In the genomic region with DNA sequence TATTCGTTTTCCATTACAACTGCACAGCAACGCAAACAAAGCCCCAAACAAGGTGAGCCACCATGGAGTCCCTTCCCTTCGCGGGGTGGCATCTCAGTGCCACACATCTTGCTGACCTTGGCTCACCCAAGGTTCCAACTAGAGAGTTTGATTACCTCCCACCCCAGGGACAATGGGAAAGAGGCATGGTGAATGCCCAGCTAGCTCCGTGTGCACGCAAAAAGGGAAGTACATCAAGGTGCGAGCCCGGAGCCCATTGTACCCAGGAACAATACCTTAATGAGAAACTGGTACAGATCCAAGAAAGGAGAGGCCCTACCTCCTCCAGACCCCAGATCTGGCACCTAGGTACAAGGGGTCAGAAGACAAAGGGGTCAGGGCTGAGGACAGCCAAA, we compare ENCODE assay signal across 9 mouse cellular contexts. TPM values are rescaled to one million over a fixed set of nuclear protein-coding genes. Genes with fewer than 3 reads are reported as not detected.
DNase-seq lines count a peak whose midpoint lies in the region; ATAC-seq lines count a peak whose summit lies in the region.
"Had no signal": no experiment of that assay in that cellular context is flagged by ENCODE, and none has a peak within 500 bp of the region (broad histone marks: within the 10 kb centered on the region; RNA-seq: fewer than 3 reads in every experiment).

No protein-coding gene starts in this region.

- no peak for ATAC-seq in liver, embryonic 11.5 days (replicated peaks; ENCODE audit: low FRiP score)
- no peak for ATAC-seq in forebrain, embryonic 16.5 days
- ATAC-seq in limb, embryonic 13.5 days (ENCODE audit: low FRiP score, low read depth), result no peak

- H3K9ac ChIP-seq in liver, embryonic 11.5 days (ENCODE audit: low read depth, low read length), result no peak overlapping the region
- H3K9ac ChIP-seq in forebrain, embryonic 16.5 days (replicated peaks; ENCODE audit: low read depth, low read length), result no peak overlapping the region
- H3K9ac ChIP-seq in limb, embryonic 13.5 days, result no peak overlapping the region
- H3K9ac ChIP-seq: lung, embryonic 15.5 days had no signal

- peaks cover 6% of the 10 kb centered on the region; the same call in 1 of the 2 replicates for H3K27me3 ChIP-seq in liver, embryonic 11.5 days (replicated peaks; ENCODE audit: control insufficient read depth, insufficient read depth, low read length)
- H3K27me3 ChIP-seq in forebrain, embryonic 16.5 days (replicated peaks; ENCODE audit: control insufficient read depth, insufficient read depth, low read length), result no peaks in the 10 kb centered on the region
- no peaks in the 10 kb centered on the region for H3K27me3 ChIP-seq in limb, embryonic 13.5 days
- H3K27me3 ChIP-seq in splenic B cell, adult 2 months (ENCODE audit: control insufficient read depth, insufficient read depth, low read length, poor library complexity, severe bottlenecking), result no peaks in the 10 kb centered on the region

- WGBS in liver, embryonic 11.5 days, result 31% methylated on average over 8 of the region's 8 CpGs
- WGBS in forebrain, embryonic 16.5 days, result 6% methylated on average over 8 of the region's 8 CpGs
- 28% methylated on average over 8 of the region's 8 CpGs for WGBS in limb, embryonic 13.5 days

- H3K9me3 ChIP-seq in liver, embryonic 11.5 days (ENCODE audit: control insufficient read depth, low read length), result no peaks in the 10 kb centered on the region
- H3K9me3 ChIP-seq in forebrain, embryonic 16.5 days (ENCODE audit: control insufficient read depth, low read length), result no peaks in the 10 kb centered on the region
- H3K9me3 ChIP-seq in limb, embryonic 13.5 days, result no peaks in the 10 kb centered on the region
- H3K9me3 ChIP-seq: lung, embryonic 15.5 days had no signal

- peak overlapping the region; percentile 57 for H3K4me2 ChIP-seq in liver, embryonic 11.5 days
- H3K4me2 ChIP-seq in forebrain, embryonic 16.5 days (ENCODE audit: low read length), result peak overlapping the region; percentile 28; the same call in 1 of the 2 replicates
- H3K4me2 ChIP-seq in limb, embryonic 13.5 days (replicated peaks), result peak overlapping the region; percentile 46
- H3K4me2 ChIP-seq: lung, embryonic 15.5 days had no signal

- H3K4me1 ChIP-seq in liver, embryonic 11.5 days (replicated peaks; ENCODE audit: control insufficient read depth, insufficient read depth, low read length), result peaks cover 6% of the 10 kb centered on the region; the same call in 1 of the 2 replicates
- H3K4me1 ChIP-seq in forebrain, embryonic 16.5 days (replicated peaks; ENCODE audit: control insufficient read depth, insufficient read depth, low read length), result peaks cover 12% of the 10 kb centered on the region
- H3K4me1 ChIP-seq in limb, embryonic 13.5 days, result peaks cover 44% of the 10 kb centered on the region

- H3K4me3 ChIP-seq in liver, embryonic 11.5 days (ENCODE audit: low read depth, low read length), result 0 out of 2 replicates have a peak overlapping the region, but pooled peaks have one; percentile 14
- no peak overlapping the region for H3K4me3 ChIP-seq in forebrain, embryonic 16.5 days (replicated peaks; ENCODE audit: low read length)
- no peak overlapping the region for H3K4me3 ChIP-seq in limb, embryonic 13.5 days
- H3K4me3 ChIP-seq: lung, embryonic 15.5 days had no signal

- DNase-seq in liver, embryonic 11.5 days (ENCODE audit: low spot score), result no peak
- no peak for DNase-seq in liver
- peak; percentile 28 for DNase-seq in splenic B cell, adult 2 months (ENCODE audit: low read depth, low spot score)
- no peak for DNase-seq in urinary bladder, postnatal 14 days (ENCODE audit: low spot score)
- DNase-seq in frontal cortex, adult 2 months (ENCODE audit: extremely low spot score in 1 of 2, low spot score in 1 of 2), result no peak
- DNase-seq: thymus, postnatal 36 days had no signal

- H3K36me3 ChIP-seq in liver, embryonic 11.5 days (ENCODE audit: control insufficient read depth, insufficient read depth, low read length), result no peaks in the 10 kb centered on the region
- H3K36me3 ChIP-seq in forebrain, embryonic 16.5 days (ENCODE audit: control insufficient read depth, insufficient read depth), result no peaks in the 10 kb centered on the region
- H3K36me3 ChIP-seq in limb, embryonic 13.5 days, result no peaks in the 10 kb centered on the region
- no peaks in the 10 kb centered on the region for H3K36me3 ChIP-seq in splenic B cell, adult 2 months (ENCODE audit: control insufficient read depth, insufficient read depth, low read length, poor library complexity, severe bottlenecking)
- H3K36me3 ChIP-seq: lung, embryonic 15.5 days had no signal

- no peak overlapping the region for H3K27ac ChIP-seq in liver, embryonic 11.5 days (ENCODE audit: low read depth, low read length)
- no peak overlapping the region for H3K27ac ChIP-seq in forebrain, embryonic 16.5 days (ENCODE audit: low read length)
- H3K27ac ChIP-seq in limb, embryonic 13.5 days, result no peak overlapping the region
- H3K27ac ChIP-seq: lung, embryonic 15.5 days had no signal

RNA-seq across cellular contexts. Expression of gene Atp2a2, which starts 12.1 kb away (rescaled TPM):
- 45.2 and 46.8 TPM in 2 replicates for polyA plus RNA-seq in liver, embryonic 11.5 days (2014; fragmentation: Nextera tagmentation; extraction: Ambion mirVana)
- 39.6 and 42.8 TPM in 2 replicates for polyA plus RNA-seq in forebrain, embryonic 16.5 days (2015; fragmentation: Nextera tagmentation; extraction: Ambion mirVana)
- polyA plus RNA-seq in limb, embryonic 13.5 days (2015; fragmentation: Nextera tagmentation; extraction: Ambion mirVana), result 27.0 and 28.3 TPM in 2 replicates
- polyA plus RNA-seq in frontal cortex, adult 2 months (2012; rRNA removed), result 269 and 275 TPM in 2 replicates
